Mouse (Mus musculus): ENCODE measurements around the gene Xiap. TPM values are rescaled to one million over a fixed set of nuclear protein-coding genes. Genes with fewer than 3 reads are reported as not detected.
"Not testable (repeated sequence)": the region's sequence is repeated elsewhere in the genome, so short reads cannot be mapped to it uniquely, and the experiment has no call there.

Xiap gene
- 10 to 100 TPM; 36.7 to 52.6 TPM for total RNA-seq (2021)
- polyA plus RNA-seq (2012; rRNA removed), result 8.1 and 13.4 TPM in 2 replicates
- long read RNA-seq, partial matches to known transcripts, result 1 of 4 reads
- long read RNA-seq, other reads (novel, unspliced or antisense), result 3 of 4 reads

DNA sequence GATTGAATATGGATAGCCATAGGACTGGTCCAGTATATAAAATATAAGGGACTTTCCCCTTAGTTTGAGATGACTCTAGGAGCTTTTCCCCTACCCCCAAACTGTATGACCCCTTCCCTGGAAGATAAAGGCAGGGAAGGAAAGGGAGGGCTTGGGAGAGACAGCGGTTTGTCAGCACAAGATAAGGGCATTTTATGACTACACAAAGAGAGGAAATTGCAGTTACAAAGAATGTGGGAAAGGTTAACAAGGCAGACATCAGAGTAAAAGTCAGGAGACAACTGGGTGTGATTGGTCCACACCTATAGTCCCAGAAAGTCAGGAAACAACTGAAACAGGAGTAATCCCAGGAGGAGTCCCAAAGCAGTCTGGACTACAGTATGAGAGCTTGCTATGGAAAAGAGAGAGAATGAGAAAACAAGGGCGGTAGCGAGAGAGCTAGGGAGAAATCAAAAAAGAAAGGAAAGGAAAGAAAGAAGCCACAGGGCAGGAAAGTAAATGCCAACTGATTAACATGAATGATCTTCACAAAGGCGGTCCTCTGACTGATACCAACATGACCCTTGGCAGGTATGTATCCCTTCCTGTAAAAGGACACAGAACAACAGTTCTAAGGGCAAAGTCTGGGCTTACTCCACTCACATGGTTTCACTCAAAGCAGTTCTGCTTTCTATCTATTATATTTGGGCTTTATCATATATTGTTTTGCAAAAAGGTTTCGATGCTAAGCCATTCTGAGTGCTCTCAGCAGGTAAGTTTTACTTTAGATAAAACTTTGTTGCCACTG is at the start of gene Xiap:
Xiap (plus strand) TSS at position 398 of the 787 bp plus-strand sequence.
- DNase-seq, result peak; percentile 12

DNA sequence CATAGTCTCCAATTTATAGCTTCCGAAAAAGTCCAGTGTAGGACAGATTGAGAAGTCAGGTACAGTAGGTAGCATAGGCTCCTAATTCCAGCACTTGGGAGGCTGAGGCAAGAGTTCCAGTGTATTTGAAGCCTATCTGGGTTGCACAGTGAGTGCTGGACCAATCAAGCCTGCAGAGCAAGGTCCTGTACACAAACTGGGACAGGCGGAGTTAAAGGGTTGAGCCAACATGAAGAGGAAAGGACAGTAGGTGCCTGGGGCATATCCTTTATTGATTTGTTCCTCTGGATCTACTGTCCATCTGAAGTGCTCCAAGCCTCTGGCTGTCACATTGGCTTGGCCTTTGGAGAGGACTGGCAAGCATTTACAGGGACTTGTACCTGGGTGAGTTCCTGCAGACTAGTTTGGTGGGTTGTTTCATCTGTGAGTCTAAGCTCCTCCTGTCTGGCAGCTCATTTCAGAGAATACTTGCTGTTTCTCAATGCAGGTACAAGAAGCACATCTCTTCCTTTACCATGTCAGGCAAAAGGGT is 46.7 kb upstream of the Xiap start:
- no peak for DNase-seq

DNA sequence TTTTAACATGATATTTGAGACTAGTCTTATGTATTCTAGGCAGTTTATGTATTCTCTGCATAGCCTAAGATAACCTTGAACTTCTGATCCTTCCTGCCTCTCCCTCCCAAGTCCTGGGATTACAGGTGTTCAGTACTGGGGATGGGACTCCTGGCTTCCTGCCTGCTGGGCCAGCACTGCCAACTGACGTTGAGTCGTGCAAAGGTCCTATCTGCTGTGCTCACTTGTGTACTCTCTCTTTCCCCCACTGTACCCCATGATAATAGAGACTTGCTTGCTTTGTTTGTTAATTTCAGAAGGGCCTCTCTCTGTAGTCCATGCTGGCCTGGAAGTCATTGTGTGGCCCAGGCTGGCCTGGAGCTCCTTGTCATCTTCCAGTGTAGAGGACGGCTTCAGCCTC is 45.7 kb upstream of the Xiap start:
- no peak for DNase-seq

DNA sequence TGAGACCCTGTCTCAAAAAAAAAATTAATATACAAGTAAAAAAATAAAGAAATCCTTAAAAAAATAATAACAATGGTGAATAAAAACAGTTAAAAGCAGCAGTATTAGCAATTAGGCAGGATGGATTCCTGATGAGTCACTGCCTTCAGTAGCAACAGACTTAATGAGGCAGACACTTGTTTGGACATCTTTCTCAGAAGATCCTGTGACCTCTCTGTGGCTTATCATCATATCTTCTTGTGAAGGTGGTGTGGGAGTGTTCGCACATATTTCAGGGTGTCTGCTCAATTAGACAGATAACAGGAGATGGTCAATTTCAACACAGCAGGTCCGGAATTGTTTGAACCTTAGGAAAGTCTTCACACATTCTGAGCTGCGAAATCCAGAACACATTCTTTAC is 45.0 kb upstream of the Xiap start:
- no peak for DNase-seq

DNA sequence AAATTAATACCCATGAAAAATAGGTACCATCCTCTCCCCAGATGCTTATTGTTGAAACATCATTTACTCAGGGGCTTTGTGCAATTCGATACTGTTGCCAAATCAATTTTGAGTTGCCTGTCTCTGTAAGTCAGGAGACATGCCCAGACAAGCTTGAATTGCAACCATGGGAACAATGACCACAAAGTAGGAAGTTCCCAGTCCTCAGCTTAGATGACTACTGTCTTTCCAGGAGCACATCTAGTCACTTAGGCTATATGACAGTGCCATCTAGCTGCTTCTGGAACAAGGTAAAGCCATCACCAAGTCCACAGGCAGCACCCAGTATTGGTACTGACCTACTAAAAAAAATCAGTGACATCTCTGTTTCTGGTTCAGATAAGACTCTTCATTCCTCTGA is 41.4 kb upstream of the Xiap start:
- no peak for DNase-seq

DNA sequence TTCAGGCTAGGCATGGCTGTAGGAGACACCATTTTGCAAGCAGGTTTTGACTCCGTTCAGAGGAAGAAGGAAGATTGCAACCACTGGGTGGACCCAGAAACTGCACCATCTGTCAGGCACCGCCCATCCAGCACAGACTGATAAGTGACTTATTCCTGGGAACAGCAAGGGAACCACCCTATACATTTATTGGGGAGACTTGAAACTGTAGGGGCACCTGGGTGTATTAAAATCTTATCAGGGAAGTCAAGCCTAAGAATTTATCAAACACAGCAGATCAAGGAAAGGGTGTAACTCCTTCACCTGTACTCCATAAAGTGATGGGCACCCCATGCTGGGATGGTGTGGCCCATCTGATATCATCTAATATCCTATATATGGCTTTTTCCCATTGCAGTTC is 40.0 kb upstream of the Xiap start:
- DNase-seq, result no peak

DNA sequence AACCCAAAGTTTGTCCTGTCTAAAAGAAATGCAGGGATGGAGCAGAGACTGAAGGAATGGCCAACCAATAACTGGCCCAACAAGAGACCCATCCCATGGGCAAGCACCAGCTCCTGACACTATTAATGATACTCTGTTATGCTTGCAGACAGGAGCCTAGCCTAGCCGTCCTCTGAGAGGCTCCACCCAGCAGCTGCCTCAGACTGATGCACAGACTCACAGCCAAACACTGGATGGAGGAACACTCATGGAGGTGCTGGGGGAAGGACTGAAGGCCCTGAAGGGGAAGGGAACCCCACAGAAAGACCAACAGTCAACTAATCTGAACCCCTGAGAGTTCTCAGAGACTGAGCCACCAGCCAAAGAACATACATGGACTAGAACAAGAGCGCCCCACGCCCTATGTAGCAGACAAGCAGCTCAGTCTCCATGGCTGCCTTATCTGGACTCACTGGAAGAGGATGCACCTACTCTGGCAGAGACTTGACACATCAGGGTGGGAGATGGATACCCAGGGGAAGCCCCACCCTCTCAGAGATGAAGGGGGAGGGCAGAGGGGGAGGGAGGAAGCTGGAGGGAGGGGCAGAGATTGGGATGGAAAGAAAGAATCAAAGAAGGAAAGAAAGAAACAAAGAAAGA is 33.6 kb upstream of the Xiap start:
- not testable (repeated sequence) for DNase-seq

DNA sequence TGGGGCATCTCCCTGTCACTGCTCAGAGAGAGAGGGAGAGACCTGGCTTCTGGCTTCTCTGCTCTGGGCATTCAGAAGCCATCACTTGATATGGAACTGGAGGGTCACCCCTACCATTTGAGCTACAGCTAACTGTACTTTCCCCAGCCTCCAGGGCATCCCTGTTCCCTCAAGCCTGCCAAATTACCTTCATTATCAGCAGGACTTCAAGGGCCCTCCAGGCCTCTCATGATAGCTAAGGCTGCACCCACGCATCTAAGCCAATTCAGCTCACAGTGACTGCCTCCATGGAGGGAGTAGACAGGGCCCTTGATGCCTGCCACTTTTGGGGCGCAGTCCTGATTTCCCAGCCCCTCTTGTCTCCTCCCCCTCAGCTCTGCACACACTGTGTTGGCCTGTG is 32.5 kb upstream of the Xiap start:
- not testable (repeated sequence) for DNase-seq

DNA sequence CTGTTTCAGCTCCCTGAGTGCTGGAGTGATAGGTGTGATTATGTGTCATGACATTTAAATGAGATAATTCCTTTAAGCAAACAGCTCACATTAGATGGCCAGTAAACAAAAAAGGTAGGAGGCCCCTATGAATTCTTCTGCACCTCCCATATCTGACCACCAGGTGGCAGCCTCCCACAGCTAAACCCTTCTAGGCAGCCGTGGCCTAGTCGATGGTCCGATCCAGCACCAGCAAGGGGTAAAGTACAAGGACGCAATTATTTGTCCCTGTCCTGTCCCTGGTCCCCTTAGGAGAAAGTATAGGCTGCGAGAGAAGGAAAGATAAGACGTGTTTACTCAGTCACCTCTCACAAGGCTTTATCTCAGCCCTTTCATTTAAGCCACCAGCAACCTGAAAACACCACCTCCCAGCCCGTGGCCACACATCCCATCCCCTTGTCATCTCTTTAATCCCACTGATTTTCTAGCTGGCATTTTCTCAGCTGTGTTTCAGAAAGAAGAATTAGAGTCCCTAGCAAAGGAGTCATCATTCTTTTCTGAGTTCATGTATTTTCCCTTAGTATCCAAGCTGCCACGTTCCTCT is 26.3 kb upstream of the Xiap start:
- DNase-seq, result peak; percentile 80

DNA sequence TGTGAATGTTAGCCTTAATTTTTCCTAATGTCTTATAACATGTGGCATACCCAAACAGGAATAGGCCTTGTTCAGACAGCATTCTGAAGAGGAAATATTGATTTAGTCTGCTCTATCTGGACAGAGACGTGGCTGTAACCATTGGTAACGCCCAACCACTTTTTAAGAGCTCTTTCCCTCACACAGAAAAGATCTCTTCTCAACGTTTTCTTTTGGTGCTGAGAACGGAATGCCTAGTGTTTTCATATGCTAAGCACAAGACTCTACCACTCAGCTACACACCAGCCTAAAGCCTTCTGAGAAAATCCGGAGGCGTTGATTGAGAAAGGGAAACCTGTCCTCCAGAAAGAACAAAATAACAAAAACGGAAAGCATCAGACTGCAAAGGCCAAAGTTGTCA is 25.6 kb upstream of the Xiap start:
- DNase-seq, result no peak

DNA sequence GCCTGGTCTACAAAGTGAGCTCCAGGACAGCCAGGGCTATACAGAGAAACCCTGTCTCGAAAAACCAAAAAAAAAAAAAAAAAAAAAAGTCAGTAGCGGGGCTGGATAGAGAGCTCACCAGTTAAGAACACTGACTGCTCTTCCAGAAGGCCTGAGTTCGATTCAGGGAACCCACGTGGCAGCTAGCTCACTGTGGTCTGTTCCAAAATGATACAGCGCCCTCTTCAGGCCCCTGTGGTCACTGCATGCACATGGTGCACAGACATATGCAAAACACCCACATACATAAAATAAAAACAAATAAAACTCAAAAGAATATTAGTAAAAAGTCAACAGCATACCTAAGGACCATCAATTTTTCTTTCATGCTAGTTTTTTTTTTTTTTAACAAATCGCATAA is 20.0 kb upstream of the Xiap start:
- DNase-seq, result no peak

DNA sequence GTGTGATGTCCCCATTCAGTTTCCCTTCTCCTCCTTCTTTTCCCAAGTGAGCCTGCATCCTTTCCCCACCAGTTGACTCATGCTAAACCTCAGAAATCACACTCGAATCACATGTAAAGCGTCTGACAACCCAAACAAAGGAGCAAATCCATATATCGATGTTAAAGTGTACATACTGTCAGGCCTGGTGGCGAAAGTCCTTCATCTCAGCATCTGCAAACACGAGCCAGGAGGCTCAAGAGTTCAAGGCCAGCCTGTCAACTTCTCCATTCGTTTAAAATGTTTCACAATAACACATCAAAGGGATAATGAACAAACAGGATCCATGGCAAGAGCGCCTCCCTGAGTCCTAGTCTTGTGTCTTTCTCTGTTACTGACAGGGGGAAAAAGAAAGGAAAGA is 14.5 kb upstream of the Xiap start:
- DNase-seq, result peak; percentile 47

DNA sequence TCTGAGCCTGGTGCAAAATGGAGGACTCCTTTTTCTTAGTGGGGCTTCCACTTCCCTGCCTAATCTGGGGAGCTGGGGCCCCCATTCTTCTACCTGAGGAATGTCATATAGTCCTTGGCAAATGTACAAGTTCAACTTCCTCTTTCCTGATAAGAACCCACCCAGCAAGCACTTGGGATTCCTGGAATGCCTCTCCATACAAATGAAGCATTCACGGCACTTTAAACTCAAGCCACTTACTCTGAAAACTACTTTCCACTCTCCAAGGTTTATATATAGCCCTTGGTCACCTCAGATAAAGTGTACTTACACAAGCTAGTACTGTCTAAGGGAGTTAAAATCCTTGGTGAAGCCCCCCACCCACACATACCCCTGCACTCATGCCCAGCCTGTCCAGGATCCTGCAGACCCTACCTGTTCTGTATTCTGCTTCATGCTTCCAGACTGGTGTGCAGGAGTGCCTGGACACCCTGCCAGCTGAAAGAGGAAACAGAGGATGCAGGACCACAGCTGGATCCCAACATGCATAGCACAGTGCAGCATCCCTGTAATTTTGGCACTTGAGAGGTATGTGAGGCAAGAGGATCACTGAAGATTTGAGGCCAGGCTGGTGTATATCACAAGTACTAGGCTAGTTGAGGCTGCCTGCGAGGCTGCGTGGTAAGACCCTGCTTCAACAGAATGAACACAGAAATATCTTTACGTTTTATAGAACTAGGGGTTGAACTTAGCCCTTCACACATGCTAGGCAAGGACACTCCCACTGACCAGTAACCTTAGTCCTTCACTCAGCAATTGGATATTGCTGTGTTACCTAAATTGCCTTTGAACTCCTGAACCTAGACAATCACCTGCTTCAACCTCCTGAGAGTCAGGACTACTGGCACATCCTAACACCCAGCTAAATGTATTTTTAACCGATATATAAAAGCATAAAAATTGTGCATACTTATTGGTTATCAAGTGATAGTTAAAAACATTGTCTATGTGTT is 8.5 kb upstream of the Xiap start:
- no peak for DNase-seq

DNA sequence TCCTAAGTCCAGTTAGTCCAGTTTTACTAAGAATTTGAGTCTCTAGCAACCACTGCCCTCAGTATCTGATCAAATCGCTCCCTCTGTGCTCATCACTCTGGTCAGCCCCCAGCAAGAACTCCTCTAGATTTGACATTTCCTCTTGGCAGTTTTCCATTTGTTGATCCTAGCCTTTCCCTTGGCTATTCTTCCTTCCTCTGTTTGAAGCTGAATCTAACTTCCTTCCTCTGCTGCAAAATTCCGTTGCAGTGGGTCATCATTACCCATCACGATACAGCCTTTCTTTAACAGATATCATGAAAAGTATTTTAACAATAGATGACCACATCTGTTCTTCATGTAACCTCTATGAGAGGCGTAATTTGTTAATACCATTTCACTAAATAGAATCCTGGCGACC is 2.5 kb upstream of the Xiap start:
- DNase-seq, result peak; percentile 4

DNA sequence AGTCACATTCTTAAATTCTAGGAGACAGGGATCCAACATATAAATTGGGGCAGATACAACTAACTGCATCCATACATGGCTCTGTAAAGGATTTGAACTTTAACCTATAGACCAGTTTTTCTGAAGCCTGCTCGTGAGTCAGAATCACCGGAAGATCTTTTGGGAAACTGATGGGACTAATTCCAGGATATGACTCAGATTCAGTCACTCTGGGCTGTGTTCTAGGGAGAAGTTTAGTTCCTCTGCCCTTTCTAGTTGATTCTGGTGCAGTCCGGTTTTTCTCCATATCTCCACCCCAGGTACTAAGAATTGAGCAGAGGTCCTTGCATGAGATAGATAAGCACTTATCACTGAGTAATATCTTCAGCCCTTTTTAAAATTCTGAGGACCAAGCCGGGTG is 1.6 kb upstream of the Xiap start:
- DNase-seq, result peak; percentile 26

DNA sequence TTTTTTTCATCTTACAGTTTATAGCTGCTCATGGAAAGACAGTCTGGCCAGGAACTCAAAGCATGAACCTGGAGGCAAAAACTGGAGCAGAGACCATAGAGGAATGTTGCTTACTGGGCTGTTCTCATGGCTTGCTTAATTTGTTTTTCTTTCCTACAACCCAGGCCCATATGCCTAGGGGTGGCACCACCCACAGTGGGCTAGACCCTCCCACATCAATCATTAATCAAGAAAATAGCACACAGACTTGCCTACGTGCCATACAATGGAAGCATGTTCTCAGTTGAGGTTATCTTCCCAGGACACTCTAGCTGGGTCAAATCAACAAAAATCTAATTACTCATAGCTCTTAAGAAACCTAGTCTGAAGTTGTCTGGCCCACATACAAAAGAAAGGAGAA is 4.1 kb downstream of the Xiap start:
- DNase-seq, result no peak

DNA sequence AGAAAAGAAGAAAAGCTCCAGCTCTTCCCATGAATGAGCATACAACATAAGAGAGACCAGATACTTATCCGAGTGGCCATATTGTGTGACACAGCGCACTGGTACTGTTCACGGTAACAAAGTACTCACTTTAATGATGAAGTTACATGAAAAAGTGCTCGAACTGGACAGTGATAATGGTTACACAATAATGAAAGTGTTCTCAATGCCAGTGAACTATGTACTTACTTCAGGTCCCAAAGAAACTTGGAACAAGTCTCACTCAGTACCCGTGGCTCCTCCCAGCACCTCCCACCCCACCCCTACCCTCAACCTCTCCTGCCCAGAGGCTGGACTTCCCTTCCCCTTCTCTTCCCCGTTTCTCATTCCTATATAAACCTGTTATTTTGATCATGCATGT is 5.6 kb downstream of the Xiap start:
- DNase-seq, result no peak

DNA sequence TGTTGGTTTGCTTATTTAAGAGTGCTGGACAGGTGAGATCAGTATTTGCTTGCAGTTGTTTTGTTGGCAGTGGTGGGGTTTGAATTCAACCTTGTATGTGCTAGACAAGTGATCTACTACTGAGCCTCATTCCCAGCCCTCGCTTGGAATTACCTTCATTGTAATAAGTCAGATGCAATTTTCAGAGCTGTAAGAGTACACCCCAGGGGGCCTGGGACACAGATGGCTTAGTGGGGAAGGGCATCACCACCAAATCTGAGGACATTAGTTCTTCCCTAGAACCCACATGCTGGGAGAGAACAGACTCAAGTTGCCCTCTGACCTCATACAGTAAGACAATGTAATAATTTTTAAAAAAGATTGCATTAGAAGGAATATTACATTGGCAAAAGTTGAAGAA is 7.3 kb downstream of the Xiap start:
- no peak for DNase-seq

DNA sequence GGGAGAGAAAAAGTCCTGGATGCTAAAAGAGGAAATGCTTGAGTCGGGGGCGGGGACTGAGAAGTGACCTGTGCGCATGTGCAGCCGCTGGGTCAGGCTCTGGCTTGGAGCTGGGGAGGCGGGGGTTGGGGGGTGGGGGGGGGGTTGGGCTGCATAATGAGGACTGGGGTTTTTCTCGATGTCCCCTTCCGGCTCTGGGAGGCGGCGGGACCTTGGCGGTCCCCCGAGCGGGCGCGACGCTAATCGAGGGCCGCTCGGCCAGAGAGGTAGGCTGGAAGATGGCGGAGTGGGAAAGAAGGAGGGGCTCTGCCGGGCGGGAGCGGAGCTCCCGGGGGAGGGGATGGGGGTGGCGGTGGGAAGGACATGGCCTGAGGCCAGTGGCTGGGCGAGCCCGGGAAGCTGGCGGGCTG is 8.3 kb downstream of the Xiap start:
- no peak for DNase-seq

DNA sequence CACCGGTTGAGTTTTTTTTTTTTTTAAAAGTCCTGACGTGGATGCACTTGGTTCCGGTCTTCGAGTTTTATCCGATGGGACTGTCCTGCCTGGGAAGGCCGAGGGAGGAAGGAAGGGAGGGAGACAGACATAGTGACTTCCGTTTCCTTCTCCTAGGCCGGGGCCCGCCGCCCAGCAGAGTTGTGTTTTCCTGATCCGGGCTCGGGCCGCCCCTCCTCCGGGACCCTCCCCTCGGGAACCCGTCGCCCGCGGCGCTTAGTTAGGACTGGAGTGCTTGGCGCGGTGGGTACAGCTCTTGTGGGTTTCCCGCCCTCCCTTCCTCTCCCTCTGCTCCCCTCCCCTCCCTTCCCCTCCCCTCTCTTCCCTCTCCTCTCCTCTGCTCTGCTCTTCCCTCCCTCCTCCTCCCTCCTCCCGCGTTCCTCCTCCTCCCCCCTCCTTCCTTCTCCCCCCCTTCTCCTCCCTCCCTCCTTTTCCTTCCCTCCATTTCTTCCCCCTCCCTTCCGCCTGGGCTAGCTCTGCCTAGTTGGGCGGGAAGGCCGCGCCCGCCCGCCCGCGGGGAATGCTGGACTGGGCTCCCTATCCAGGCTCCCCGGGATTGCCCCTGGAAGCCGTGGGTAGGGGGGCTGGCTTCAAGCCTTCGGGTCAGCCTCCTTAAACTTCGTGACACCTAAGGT is 8.9 kb downstream of the Xiap start:
- peak; percentile 88 for DNase-seq

DNA sequence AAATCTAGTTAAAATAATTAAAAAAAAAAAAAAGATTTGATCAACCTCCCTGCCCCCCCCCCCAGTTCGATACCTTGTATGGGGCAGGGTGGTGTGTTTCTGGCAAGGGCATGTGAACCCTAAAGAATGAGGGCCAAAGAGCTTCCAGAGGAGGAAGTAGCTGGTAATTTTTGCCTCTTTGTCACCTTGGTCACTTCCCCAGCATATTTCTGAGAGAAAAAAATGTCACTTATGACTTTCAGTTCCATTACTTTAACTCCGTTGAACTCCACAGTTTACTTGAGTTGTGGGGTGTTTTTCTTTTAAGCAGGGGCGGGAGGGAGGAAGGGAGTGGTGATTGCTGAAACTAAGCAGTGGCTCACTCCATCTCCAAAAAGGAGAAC is 9.4 kb downstream of the Xiap start:
- no peak for DNase-seq
